Mouse (Mus musculus) heart, embryonic 10.5 days (tissue): Measurements from ENCODE around the gene Radil. TPM values are rescaled to one million over a fixed set of nuclear protein-coding genes. Genes with fewer than 3 reads are reported as not detected.

Source experiments
- polyA plus RNA-seq: library from polyadenylated mRNA; unstranded; fragments of >200 nt; fragmentation: Nextera tagmentation; extraction: Ambion mirVana; gene quantifications from 2 replicates; pipeline ENCODE4 v1.2.1, GENCODE M21; 2016

Gene Radil
- polyA plus RNA-seq, 1 experiment from 2014 or later = 10.9 TPM

Other genes with a start within 250 kb of the Radil start
- 3.3 and 4.5 TPM in 2 replicates for gene Foxk1, start 149.6 kb downstream of the Radil start, polyA plus RNA-seq
- 8.7 and 11.1 TPM in 2 replicates for gene Ap5z1, start 87.2 kb downstream of the Radil start, polyA plus RNA-seq
- gene Papolb, start 21.0 kb downstream of the Radil start, polyA plus RNA-seq = 0.39 and 0.50 TPM in 2 replicates
- 0.15 and 4.8 TPM in 2 replicates for gene Mmd2, start 57.7 kb upstream of the Radil start, polyA plus RNA-seq
- 37.7 and 47.6 TPM in 2 replicates for gene Wipi2, start 76.6 kb upstream of the Radil start, polyA plus RNA-seq
- gene Slc29a4, start 141.4 kb upstream of the Radil start, polyA plus RNA-seq = 2.6 and 4.6 TPM in 2 replicates